Mouse (Mus musculus) ES-Bruce4 (cell line): ENCODE results near the gene Robo2. TPM values are rescaled to one million over a fixed set of nuclear protein-coding genes. Genes with fewer than 3 reads are reported as not detected.

Experiments
- H3K27ac ChIP-seq: 2 replicates; pipeline ENCODE4 v1.5.1; 2012; ENCODE audit warnings: low read length, inconsistent platforms; ENCODE audit not compliant: insufficient read depth
- H3K27me3 ChIP-seq: 2 replicates; pipeline ENCODE4 v1.6.1; 2012; ENCODE audit warnings: mild to moderate bottlenecking, low read length, inconsistent platforms; ENCODE audit not compliant: control insufficient read depth, poor library complexity, insufficient read depth, severe bottlenecking
- H3K36me3 ChIP-seq: 2 replicates; pipeline ENCODE4 v1.6.1; 2012; ENCODE audit warnings: inconsistent platforms, mild to moderate bottlenecking, low read length, moderate library complexity; ENCODE audit not compliant: control insufficient read depth, poor library complexity, insufficient read depth, severe bottlenecking
- H3K4me1 ChIP-seq: one replicate; pipeline ENCODE4 v1.8.1; 2011; ENCODE audit warnings: low read length; ENCODE audit not compliant: control insufficient read depth, insufficient read depth
- H3K4me3 ChIP-seq: 2 replicates; pipeline ENCODE4 v1.5.1; 2011; ENCODE audit warnings: low read depth, mild to moderate bottlenecking, low read length
- H3K9ac ChIP-seq: 2 replicates; pipeline ENCODE4 v1.6.1; 2012; ENCODE audit warnings: low read depth, mild to moderate bottlenecking, inconsistent platforms; ENCODE audit not compliant: poor library complexity, severe bottlenecking
- H3K9me3 ChIP-seq: replicated peaks from 2 replicates; pipeline ENCODE4 v1.6.1; 2012; ENCODE audit warnings: mild to moderate bottlenecking, low read length, inconsistent platforms; ENCODE audit not compliant: control insufficient read depth, poor library complexity, insufficient read depth, severe bottlenecking
- CTCF ChIP-seq: IDR thresholded peaks from one replicate; pipeline ENCODE4 v1.8.1; 2011; ENCODE audit warnings: low read depth, low read length
- EP300 ChIP-seq: IDR thresholded peaks from 2 replicates; pipeline ENCODE4 v1.6.1; 2011; ENCODE audit warnings: low read depth, low read length; ENCODE audit not compliant: insufficient read depth
- POLR2A ChIP-seq: IDR thresholded peaks from one replicate; pipeline ENCODE4 v1.8.1; 2011; ENCODE audit warnings: low read length; ENCODE audit not compliant: insufficient read depth
- polyA plus RNA-seq: library from polyadenylated mRNA; stranded (reverse); fragments of >200 nt; gene quantifications from 2 replicates; pipeline ENCODE4 v1.2.4, GENCODE M21; 2011; ENCODE audit warnings: low read depth; ENCODE audit not compliant: missing spikeins, insufficient read depth, insufficient read length

Robo2 gene
- polyA plus RNA-seq, 1 experiment, result 0.91 TPM

GRCm38 (mm10) chr16:74274596-74274995 lies 137.0 kb downstream of the Robo2 start:
- Histone ChIP-seq H3K9me3 (no peaks in the 10 kb centered on the region), H3K4me3 (no peak overlapping the region), H3K36me3 (no peaks in the 10 kb centered on the region), H3K27me3 (peaks cover 1% of the 10 kb centered on the region; the same call in 1 of the 2 replicates), H3K9ac (no peak overlapping the region), H3K27ac (no peak overlapping the region), H3K4me1 (no peaks in the 10 kb centered on the region)
- TF ChIP-seq POLR2A, result no peak
- TF ChIP-seq EP300, result no peak
- no peak for TF ChIP-seq CTCF

- no peaks in the 10 kb centered on the region for H3K4me1 ChIP-seq
- H3K4me3 ChIP-seq, result no peak overlapping the region
- no peaks in the 10 kb centered on the region for H3K36me3 ChIP-seq
- no peaks in the 10 kb centered on the region for H3K9me3 ChIP-seq
- H3K27ac ChIP-seq, result no peak overlapping the region
- TF ChIP-seq CTCF (no peak), POLR2A (no peak), EP300 (no peak)
- no peak overlapping the region for H3K9ac ChIP-seq
- peaks cover 1% of the 10 kb centered on the region; the same call in 1 of the 2 replicates for H3K27me3 ChIP-seq
Observed at GRCm38 (mm10) chr16:74272993-74273392, 138.6 kb downstream of the Robo2 start.

- no peak overlapping the region for H3K9ac ChIP-seq
- H3K36me3 ChIP-seq, result no peaks in the 10 kb centered on the region
- H3K4me1 ChIP-seq, result no peaks in the 10 kb centered on the region
- H3K9me3 ChIP-seq, result no peaks in the 10 kb centered on the region
- TF ChIP-seq EP300 (no peak), POLR2A (no peak), CTCF (no peak)
- no peak overlapping the region for H3K4me3 ChIP-seq
- no peak overlapping the region for H3K27ac ChIP-seq
- no peaks in the 10 kb centered on the region for H3K27me3 ChIP-seq
Observed at GRCm38 (mm10) chr16:74258241-74258640, 153.4 kb downstream of the Robo2 start.

- TF ChIP-seq POLR2A (no peak), CTCF (no peak), EP300 (no peak)
- H3K4me3 ChIP-seq, result no peak overlapping the region
- H3K27me3 ChIP-seq, result no peaks in the 10 kb centered on the region; the same call in 1 of the 2 replicates
- H3K4me1 ChIP-seq, result no peaks in the 10 kb centered on the region
- no peak overlapping the region for H3K27ac ChIP-seq
- H3K9me3 ChIP-seq, result no peaks in the 10 kb centered on the region
- H3K9ac ChIP-seq, result no peak overlapping the region
- no peaks in the 10 kb centered on the region for H3K36me3 ChIP-seq
Observed at GRCm38 (mm10) chr16:74244452-74244851, 167.2 kb downstream of the Robo2 start.

- Histone ChIP-seq H3K4me1 (no peaks in the 10 kb centered on the region), H3K9ac (no peak overlapping the region), H3K27me3 (no peaks in the 10 kb centered on the region), H3K9me3 (no peaks in the 10 kb centered on the region), H3K36me3 (no peaks in the 10 kb centered on the region), H3K27ac (no peak overlapping the region), H3K4me3 (no peak overlapping the region)
- no peak for TF ChIP-seq POLR2A
- no peak for TF ChIP-seq EP300
Observed at GRCm38 (mm10) chr16:74241534-74241933, 170.1 kb downstream of the Robo2 start.

GRCm38 (mm10) chr16:74237411-74237930 lies 174.2 kb downstream of the Robo2 start:
- Histone ChIP-seq H3K27ac (no peak overlapping the region), H3K9ac (no peak overlapping the region), H3K36me3 (no peaks in the 10 kb centered on the region), H3K4me1 (no peaks in the 10 kb centered on the region), H3K9me3 (no peaks in the 10 kb centered on the region), H3K27me3 (no peaks in the 10 kb centered on the region), H3K4me3 (no peak overlapping the region)
- no peak for TF ChIP-seq CTCF
- no peak for TF ChIP-seq EP300
- TF ChIP-seq POLR2A, result no peak
